Mouse (Mus musculus) midbrain, embryonic 15.5 days (tissue): ENCODE results near the gene Klc1. TPM values are rescaled to one million over a fixed set of nuclear protein-coding genes. Genes with fewer than 3 reads are reported as not detected.

Source experiments
- ATAC-seq: fragments of 200-750 bp; cut with Nextera tagmentation; replicated peaks from 2 replicates; pipeline ENCODE4 v1.8.0; 2017; ENCODE audit warnings: moderate TSS enrichment
- H3K27ac ChIP-seq: fragments of 300-500 bp; sonication (generic); 2 replicates; pipeline ENCODE4 v1.5.1; 2015; ENCODE audit warnings: mild to moderate bottlenecking, inconsistent platforms
- H3K27me3 ChIP-seq: fragments of 300-500 bp; sonication (generic); replicated peaks from 2 replicates; pipeline ENCODE4 v1.6.1; 2015; ENCODE audit warnings: inconsistent platforms
- H3K36me3 ChIP-seq: fragments of 300-500 bp; sonication (generic); replicated peaks from 2 replicates; pipeline ENCODE4 v1.6.1; 2015; ENCODE audit warnings: inconsistent platforms
- H3K4me1 ChIP-seq: fragments of 300-500 bp; sonication (generic); 2 replicates; pipeline ENCODE4 v1.6.1; 2015; ENCODE audit warnings: inconsistent platforms
- H3K4me2 ChIP-seq: fragments of 300-500 bp; sonication (generic); 2 replicates; pipeline ENCODE4 v1.6.1; 2015; ENCODE audit warnings: inconsistent platforms, mild to moderate bottlenecking, moderate library complexity
- H3K4me3 ChIP-seq: fragments of 300-500 bp; sonication (generic); 2 replicates; pipeline ENCODE4 v1.5.1; 2015; ENCODE audit warnings: mild to moderate bottlenecking, inconsistent platforms
- H3K9ac ChIP-seq: fragments of 300-500 bp; sonication (generic); 2 replicates; pipeline ENCODE4 v1.6.1; 2015; ENCODE audit warnings: mild to moderate bottlenecking, inconsistent platforms
- H3K9me3 ChIP-seq: fragments of 300-500 bp; sonication (generic); 2 replicates; pipeline ENCODE4 v1.6.1; 2016; ENCODE audit warnings: inconsistent platforms
- WGBS: fragments of 180-500 bp; shearing (Covaris S2); methylation state at CpG from one replicate; pipeline ENCODE4 v1.1.7; 2015; ENCODE audit warnings: mixed read lengths; 5-methylcytosine and 5-hydroxymethylcytosine counted together
- polyA plus RNA-seq: library from polyadenylated mRNA; unstranded; fragments of >200 nt; fragmentation: Nextera tagmentation; extraction: Ambion mirVana; gene quantifications from 2 replicates; pipeline ENCODE4 v1.2.1, GENCODE M21; 2015

Gene Klc1
- polyA plus RNA-seq, 1 experiment from 2014 or later: 666 TPM

- H3K36me3 ChIP-seq: no peaks in the 10 kb centered on the region
Measured at GRCm38 (mm10) chr12:111766313-111767236, 7.9 kb downstream of the Klc1 start.

GRCm38 (mm10) chr12:111768322-111768928 is 9.8 kb downstream of the Klc1 start:
- H3K27me3 ChIP-seq: no peaks in the 10 kb centered on the region
- H3K9me3 ChIP-seq: no peaks in the 10 kb centered on the region
- peaks cover 11% of the 10 kb centered on the region for H3K36me3 ChIP-seq
- no peak overlapping the region for H3K4me3 ChIP-seq
- ATAC-seq: no peak
- no peak overlapping the region for H3K4me2 ChIP-seq
- 91% methylated on average over 10 of the region's 10 CpGs for WGBS
- no peak overlapping the region for H3K27ac ChIP-seq
- H3K4me1 ChIP-seq: peaks cover 37% of the 10 kb centered on the region
- no peak overlapping the region for H3K9ac ChIP-seq

More at GRCm38 (mm10) chr12:111766313-111767236, 7.9 kb downstream of the Klc1 start:
- Histone ChIP-seq H3K9ac (no peak overlapping the region), H3K4me3 (no peak overlapping the region), H3K27ac (no peak overlapping the region), H3K27me3 (no peaks in the 10 kb centered on the region), H3K4me2 (peak overlapping the region; percentile 20), H3K9me3 (no peaks in the 10 kb centered on the region), H3K4me1 (peaks cover 45% of the 10 kb centered on the region)
- WGBS: 23% methylated on average over 16 of the region's 16 CpGs
- no peak; the same call in 1 of the 2 replicates for ATAC-seq

- peaks cover 32% of the 10 kb centered on the region for H3K4me1 ChIP-seq
- 31% methylated on average over 10 of the region's 10 CpGs for WGBS
- no peak overlapping the region for H3K9ac ChIP-seq
- H3K4me3 ChIP-seq: no peak overlapping the region
- H3K9me3 ChIP-seq: no peaks in the 10 kb centered on the region
- no peak for ATAC-seq
- no peak overlapping the region for H3K4me2 ChIP-seq
- peak overlapping the region; percentile 34 for H3K27ac ChIP-seq
- H3K36me3 ChIP-seq: peaks cover 19% of the 10 kb centered on the region
- H3K27me3 ChIP-seq: no peaks in the 10 kb centered on the region
Measured at GRCm38 (mm10) chr12:111769306-111769705, 10.7 kb downstream of the Klc1 start.

- H3K9me3 ChIP-seq: no peaks in the 10 kb centered on the region
- H3K27ac ChIP-seq: peak overlapping the region; percentile 38
- no peaks in the 10 kb centered on the region for H3K27me3 ChIP-seq
- ATAC-seq: no peak
- H3K4me1 ChIP-seq: peaks cover 32% of the 10 kb centered on the region
- peaks cover 24% of the 10 kb centered on the region for H3K36me3 ChIP-seq
- no peak overlapping the region for H3K4me2 ChIP-seq
- H3K9ac ChIP-seq: no peak overlapping the region
- WGBS: 53% methylated on average over 8 of the region's 9 CpGs
- no peak overlapping the region for H3K4me3 ChIP-seq
Measured at GRCm38 (mm10) chr12:111769816-111770577, 11.3 kb downstream of the Klc1 start.

- WGBS: 87% methylated on average over 10 of the region's 10 CpGs
Measured at GRCm38 (mm10) chr12:111770651-111771050, 12.0 kb downstream of the Klc1 start.

GRCm38 (mm10) chr12:111774156-111774555 is 15.5 kb downstream of the Klc1 start:
- whole genome bisulfite sequencing: 94% methylated on average over 16 of the region's 16 CpGs
- Histone ChIP-seq H3K9me3 (no peaks in the 10 kb centered on the region), H3K27me3 (no peaks in the 10 kb centered on the region), H3K9ac (no peak overlapping the region), H3K4me3 (no peak overlapping the region), H3K4me2 (no peak overlapping the region), H3K27ac (no peak overlapping the region), H3K36me3 (peaks cover 55% of the 10 kb centered on the region), H3K4me1 (peaks cover 11% of the 10 kb centered on the region; the same call in 1 of the 2 replicates)
- no peak for ATAC-seq

More at GRCm38 (mm10) chr12:111770651-111771050, 12.0 kb downstream of the Klc1 start:
- no peaks in the 10 kb centered on the region for H3K9me3 ChIP-seq
- H3K36me3 ChIP-seq: peaks cover 25% of the 10 kb centered on the region
- H3K9ac ChIP-seq: no peak overlapping the region
- H3K4me3 ChIP-seq: no peak overlapping the region
- H3K4me1 ChIP-seq: peaks cover 28% of the 10 kb centered on the region
- no peaks in the 10 kb centered on the region for H3K27me3 ChIP-seq
- ATAC-seq: no peak
- 0 out of 2 replicates have a peak overlapping the region, but pooled peaks have one; percentile 38 for H3K27ac ChIP-seq
- H3K4me2 ChIP-seq: no peak overlapping the region

- no peak overlapping the region for H3K9ac ChIP-seq
- WGBS: 63% methylated on average over 15 of the region's 15 CpGs
- peaks cover 62% of the 10 kb centered on the region for H3K36me3 ChIP-seq
- no peak overlapping the region for H3K4me2 ChIP-seq
- 0 out of 2 replicates have a peak, but pooled peaks have one; percentile 37 for ATAC-seq
- H3K27ac ChIP-seq: no peak overlapping the region
- H3K9me3 ChIP-seq: no peaks in the 10 kb centered on the region
- no peaks in the 10 kb centered on the region for H3K27me3 ChIP-seq
- H3K4me1 ChIP-seq: peaks cover 4% of the 10 kb centered on the region; the same call in 1 of the 2 replicates
- H3K4me3 ChIP-seq: no peak overlapping the region
Measured at GRCm38 (mm10) chr12:111774845-111775244, 16.2 kb downstream of the Klc1 start.

- Histone ChIP-seq H3K9ac (no peak overlapping the region), H3K36me3 (peaks cover 72% of the 10 kb centered on the region), H3K4me1 (no peaks in the 10 kb centered on the region), H3K27ac (no peak overlapping the region), H3K4me3 (no peak overlapping the region), H3K4me2 (no peak overlapping the region), H3K27me3 (no peaks in the 10 kb centered on the region), H3K9me3 (no peaks in the 10 kb centered on the region)
- WGBS: 97% methylated on average over 13 of the region's 13 CpGs
- ATAC-seq: no peak
Measured at GRCm38 (mm10) chr12:111777919-111778318, 19.3 kb downstream of the Klc1 start.

GRCm38 (mm10) chr12:111779544-111779943 is 20.9 kb downstream of the Klc1 start:
- peaks cover 72% of the 10 kb centered on the region for H3K36me3 ChIP-seq

GRCm38 (mm10) chr12:111785174-111785573 is 26.5 kb downstream of the Klc1 start:
- Histone ChIP-seq H3K4me2 (no peak overlapping the region), H3K27ac (no peak overlapping the region), H3K27me3 (no peaks in the 10 kb centered on the region), H3K9me3 (no peaks in the 10 kb centered on the region), H3K4me3 (no peak overlapping the region), H3K4me1 (no peaks in the 10 kb centered on the region), H3K9ac (no peak overlapping the region), H3K36me3 (peaks cover 74% of the 10 kb centered on the region)
- 75% methylated on average over 15 of the region's 15 CpGs for WGBS
- no peak for ATAC-seq

More at GRCm38 (mm10) chr12:111779544-111779943, 20.9 kb downstream of the Klc1 start:
- H3K27me3 ChIP-seq: no peaks in the 10 kb centered on the region
- no peak overlapping the region for H3K4me3 ChIP-seq
- H3K27ac ChIP-seq: no peak overlapping the region
- 97% methylated on average over 1 of the region's 1 CpGs for WGBS
- H3K9me3 ChIP-seq: no peaks in the 10 kb centered on the region
- H3K9ac ChIP-seq: no peak overlapping the region
- H3K4me2 ChIP-seq: no peak overlapping the region
- ATAC-seq: no peak
- no peaks in the 10 kb centered on the region for H3K4me1 ChIP-seq

GRCm38 (mm10) chr12:111787015-111787414 is 28.4 kb downstream of the Klc1 start:
- H3K9ac ChIP-seq: no peak overlapping the region
- H3K4me3 ChIP-seq: no peak overlapping the region
- no peaks in the 10 kb centered on the region for H3K9me3 ChIP-seq
- H3K36me3 ChIP-seq: peaks cover 75% of the 10 kb centered on the region
- H3K4me1 ChIP-seq: no peaks in the 10 kb centered on the region
- ATAC-seq: no peak
- no peaks in the 10 kb centered on the region for H3K27me3 ChIP-seq
- no peak overlapping the region for H3K4me2 ChIP-seq
- WGBS: 91% methylated on average over 6 of the region's 6 CpGs
- H3K27ac ChIP-seq: no peak overlapping the region

GRCm38 (mm10) chr12:111790090-111790489 is 31.4 kb downstream of the Klc1 start:
- Histone ChIP-seq H3K36me3 (peaks cover 74% of the 10 kb centered on the region), H3K9me3 (no peaks in the 10 kb centered on the region), H3K9ac (no peak overlapping the region), H3K27ac (no peak overlapping the region), H3K27me3 (no peaks in the 10 kb centered on the region), H3K4me1 (no peaks in the 10 kb centered on the region), H3K4me3 (no peak overlapping the region), H3K4me2 (no peak overlapping the region)
- 93% methylated on average over 5 of the region's 5 CpGs for WGBS
- ATAC-seq: no peak
